Mouse (Mus musculus) embryonic facial prominence, embryonic 10.5 days (tissue): ENCODE measurements around the gene As3mt. TPM values are rescaled to one million over a fixed set of nuclear protein-coding genes. Genes with fewer than 3 reads are reported as not detected.

Experiments used
- DNase-seq: peaks from one replicate; pipeline ENCODE4 v3.0.0-alpha.2; 2017; ENCODE audit warnings: low spot score
- H3K27ac ChIP-seq: fragments of 300-500 bp; sonication (generic); replicated peaks from 2 replicates; pipeline ENCODE4 v1.5.1; 2016; ENCODE audit warnings: mild to moderate bottlenecking
- H3K27me3 ChIP-seq: fragments of 300-500 bp; sonication (generic); replicated peaks from 2 replicates; pipeline ENCODE4 v1.6.1; 2016; ENCODE audit warnings: low read depth, mild to moderate bottlenecking; ENCODE audit not compliant: poor library complexity, severe bottlenecking
- H3K36me3 ChIP-seq: fragments of 300-500 bp; sonication (generic); replicated peaks from 2 replicates; pipeline ENCODE4 v1.6.1; 2016; ENCODE audit warnings: mild to moderate bottlenecking, moderate library complexity
- H3K4me1 ChIP-seq: fragments of 300-500 bp; sonication (generic); 2 replicates; pipeline ENCODE4 v1.6.1; 2016
- H3K4me3 ChIP-seq: fragments of 300-500 bp; sonication (generic); 2 replicates; pipeline ENCODE4 v1.5.1; 2016; ENCODE audit warnings: mild to moderate bottlenecking, moderate library complexity
- H3K9me3 ChIP-seq: fragments of 300-500 bp; sonication (generic); 2 replicates; pipeline ENCODE4 v1.6.1; 2016; ENCODE audit warnings: mild to moderate bottlenecking
- WGBS: fragments of 180-500 bp; shearing (Covaris S2); methylation state at CpG from one replicate; pipeline ENCODE4 v1.1.7; 2016; 5-methylcytosine and 5-hydroxymethylcytosine counted together
- polyA plus RNA-seq: library from polyadenylated mRNA; unstranded; fragments of >200 nt; fragmentation: Nextera tagmentation; extraction: Ambion mirVana; gene quantifications from 2 replicates; pipeline ENCODE4 v1.2.1, GENCODE M21; 2016

The As3mt gene
- polyA plus RNA-seq, 1 experiment from 2014 or later = 31.8 TPM

DNA sequence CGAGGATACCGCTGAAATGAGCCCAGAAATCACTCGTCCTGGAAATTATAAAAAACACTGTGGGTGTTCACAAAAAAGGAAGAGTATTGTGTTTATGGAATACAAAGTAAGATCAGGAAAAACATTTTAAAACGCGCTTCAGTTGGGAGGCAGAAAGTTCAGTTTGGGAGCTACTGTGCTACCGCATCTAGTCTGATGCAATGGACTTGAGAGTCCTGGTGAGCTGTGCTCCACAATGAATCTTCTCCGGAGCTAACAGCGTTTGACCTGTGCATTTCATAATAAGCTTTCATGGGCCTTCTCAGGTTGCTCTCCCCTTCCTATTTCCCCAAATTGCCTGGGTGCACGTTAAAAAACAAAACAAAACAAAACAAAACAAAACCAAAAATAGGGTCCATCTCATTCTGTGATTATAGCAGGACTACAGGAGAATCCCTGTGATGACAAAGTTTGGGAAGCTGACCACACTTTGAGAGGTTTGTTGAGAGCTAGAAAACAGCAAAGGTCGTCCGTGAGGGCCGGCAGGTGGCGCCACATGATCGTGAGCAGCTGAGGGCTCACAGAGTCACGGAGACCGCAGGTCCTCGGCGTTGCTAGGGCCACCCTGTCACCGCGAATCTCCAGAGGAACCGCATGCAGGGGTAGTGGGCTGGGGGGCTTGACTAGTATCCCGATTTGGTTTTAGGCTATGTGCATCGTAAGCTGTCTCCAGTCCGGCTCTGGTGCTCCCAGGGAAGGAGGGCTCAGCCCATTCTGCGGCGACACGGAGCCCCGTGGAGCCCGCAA is 53.3 kb downstream of the As3mt start:
- Histone ChIP-seq H3K27me3 (peaks cover 43% of the 10 kb centered on the region), H3K36me3 (no peaks in the 10 kb centered on the region), H3K4me1 (peaks cover 31% of the 10 kb centered on the region), H3K27ac (peak overlapping the region; percentile 37; the same call in 1 of the 2 replicates), H3K9me3 (0 out of 2 replicates have a peak, but pooled peaks cover 2% of the 10 kb centered on the region), H3K4me3 (peak overlapping the region; percentile 88)
- peak; percentile 88 for DNase-seq
- 19% methylated on average over 29 of the region's 29 CpGs for WGBS

DNA sequence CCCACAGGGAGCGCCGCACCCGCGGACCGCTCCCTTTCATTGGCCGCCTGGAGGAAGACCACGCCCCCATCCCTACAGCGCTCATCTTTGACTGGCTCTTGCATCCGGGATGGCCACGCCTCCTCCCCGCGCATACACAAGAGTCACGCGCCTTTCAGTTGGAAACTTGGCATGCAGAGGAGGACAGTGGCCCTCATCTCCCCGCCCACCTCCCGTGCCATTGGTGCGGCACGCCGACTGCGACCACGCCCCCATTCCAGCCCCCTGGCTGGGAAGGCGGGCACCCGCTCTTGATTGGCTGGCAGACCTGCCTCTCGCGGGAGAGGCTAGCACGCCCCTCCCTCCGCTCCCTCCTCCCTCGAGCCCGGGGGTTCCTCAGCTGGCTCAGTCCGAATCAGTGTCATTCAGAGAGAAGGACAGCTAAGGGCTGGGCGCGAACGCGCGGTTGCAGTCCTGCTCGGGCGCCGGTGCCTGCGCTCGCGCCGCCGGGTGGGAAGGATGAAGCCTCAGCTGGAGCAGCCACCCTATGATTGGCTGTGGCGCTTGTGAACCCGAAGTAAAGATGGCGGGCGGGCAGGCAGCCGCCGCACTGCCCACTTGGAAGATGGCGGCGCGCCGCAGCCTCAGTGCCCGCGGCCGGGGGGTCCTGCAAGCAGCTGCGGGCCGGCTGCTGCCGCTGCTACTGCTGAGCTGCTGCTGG is 54.1 kb downstream of the As3mt start, which contains the start of gene Cnnm2:
TSS of gene Cnnm2 (plus strand) at position 350 of the 700 bp plus-strand sequence.
- WGBS = under 1% methylated on average over 59 of the region's 59 CpGs
- H3K36me3 ChIP-seq = no peaks in the 10 kb centered on the region
- H3K4me1 ChIP-seq = peaks cover 31% of the 10 kb centered on the region
- DNase-seq = peak; percentile 100
- peak within 1 kb of the TSS; percentile 88 for H3K4me3 ChIP-seq
- H3K27me3 ChIP-seq = peaks cover 43% of the 10 kb centered on the region
- H3K9me3 ChIP-seq = 0 out of 2 replicates have a peak, but pooled peaks cover 2% of the 10 kb centered on the region
- peak within 1 kb of the TSS; percentile 80 for H3K27ac ChIP-seq

DNA sequence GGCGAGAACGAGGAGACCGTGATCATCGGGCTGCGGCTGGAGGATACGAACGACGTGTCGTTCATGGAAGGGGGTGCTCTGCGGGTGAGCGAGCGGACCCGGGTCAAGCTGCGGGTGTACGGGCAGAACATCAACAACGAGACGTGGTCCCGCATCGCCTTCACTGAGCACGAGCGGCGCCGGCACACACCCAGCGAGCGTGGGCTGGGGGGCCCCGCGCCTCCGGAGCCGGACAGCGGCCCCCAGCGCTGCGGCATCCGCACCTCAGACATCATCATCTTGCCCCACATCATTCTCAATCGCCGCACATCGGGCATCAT is 54.7 kb downstream of the As3mt start:
- no peak for DNase-seq
- Histone ChIP-seq H3K27ac (peak overlapping the region; percentile 80), H3K9me3 (0 out of 2 replicates have a peak, but pooled peaks cover 2% of the 10 kb centered on the region), H3K4me3 (peak overlapping the region; percentile 88), H3K36me3 (no peaks in the 10 kb centered on the region), H3K4me1 (peaks cover 31% of the 10 kb centered on the region), H3K27me3 (peaks cover 43% of the 10 kb centered on the region)
- WGBS = under 1% methylated on average over 36 of the region's 36 CpGs

DNA sequence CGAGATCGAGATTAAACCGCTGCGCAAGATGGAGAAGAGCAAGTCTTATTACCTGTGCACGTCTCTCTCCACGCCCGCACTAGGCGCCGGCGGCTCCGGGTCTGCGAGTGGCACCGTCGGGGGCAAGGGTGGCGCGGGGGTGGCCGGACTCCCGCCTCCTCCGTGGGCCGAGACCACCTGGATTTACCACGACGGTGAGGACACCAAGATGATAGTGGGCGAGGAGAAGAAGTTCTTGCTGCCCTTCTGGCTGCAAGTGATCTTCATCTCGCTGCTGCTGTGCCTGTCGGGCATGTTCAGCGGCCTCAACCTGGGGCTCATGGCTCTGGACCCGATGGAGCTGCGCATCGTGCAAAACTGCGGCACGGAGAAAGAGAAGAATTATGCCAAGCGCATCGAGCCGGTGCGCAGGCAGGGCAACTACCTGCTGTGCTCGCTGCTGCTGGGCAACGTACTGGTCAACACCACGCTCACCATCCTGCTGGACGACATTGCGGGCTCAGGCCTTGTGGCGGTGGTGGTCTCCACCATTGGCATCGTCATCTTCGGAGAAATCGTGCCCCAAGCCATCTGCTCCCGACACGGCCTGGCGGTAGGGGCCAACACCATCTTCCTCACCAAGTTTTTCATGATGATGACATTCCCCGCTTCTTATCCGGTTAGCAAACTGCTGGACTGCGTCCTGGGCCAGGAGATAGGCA is 55.2 kb downstream of the As3mt start:
- H3K27ac ChIP-seq = peak overlapping the region; percentile 80
- peaks cover 31% of the 10 kb centered on the region for H3K4me1 ChIP-seq
- H3K36me3 ChIP-seq = no peaks in the 10 kb centered on the region
- 0 out of 2 replicates have a peak, but pooled peaks cover under 1% of the 10 kb centered on the region for H3K9me3 ChIP-seq
- peak overlapping the region; percentile 88 for H3K4me3 ChIP-seq
- WGBS = under 1% methylated on average over 50 of the region's 50 CpGs
- peaks cover 43% of the 10 kb centered on the region for H3K27me3 ChIP-seq
- peak; percentile 61 for DNase-seq

DNA sequence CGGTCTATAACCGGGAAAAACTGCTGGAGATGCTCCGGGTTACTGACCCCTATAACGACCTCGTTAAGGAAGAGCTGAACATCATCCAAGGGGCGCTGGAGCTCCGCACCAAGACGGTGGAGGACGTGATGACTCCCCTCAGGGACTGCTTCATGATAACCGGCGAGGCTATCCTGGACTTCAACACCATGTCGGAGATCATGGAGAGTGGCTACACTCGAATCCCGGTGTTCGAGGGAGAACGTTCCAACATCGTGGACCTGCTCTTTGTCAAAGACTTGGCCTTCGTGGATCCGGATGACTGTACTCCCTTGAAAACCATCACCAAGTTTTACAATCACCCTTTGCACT is 55.7 kb downstream of the As3mt start:
- no peaks in the 10 kb centered on the region for H3K36me3 ChIP-seq
- peaks cover 43% of the 10 kb centered on the region for H3K27me3 ChIP-seq
- H3K27ac ChIP-seq = no peak overlapping the region
- DNase-seq = no peak
- H3K4me1 ChIP-seq = peaks cover 31% of the 10 kb centered on the region
- peak overlapping the region; percentile 88 for H3K4me3 ChIP-seq
- WGBS = under 1% methylated on average over 19 of the region's 19 CpGs
- H3K9me3 ChIP-seq = no peaks in the 10 kb centered on the region

DNA sequence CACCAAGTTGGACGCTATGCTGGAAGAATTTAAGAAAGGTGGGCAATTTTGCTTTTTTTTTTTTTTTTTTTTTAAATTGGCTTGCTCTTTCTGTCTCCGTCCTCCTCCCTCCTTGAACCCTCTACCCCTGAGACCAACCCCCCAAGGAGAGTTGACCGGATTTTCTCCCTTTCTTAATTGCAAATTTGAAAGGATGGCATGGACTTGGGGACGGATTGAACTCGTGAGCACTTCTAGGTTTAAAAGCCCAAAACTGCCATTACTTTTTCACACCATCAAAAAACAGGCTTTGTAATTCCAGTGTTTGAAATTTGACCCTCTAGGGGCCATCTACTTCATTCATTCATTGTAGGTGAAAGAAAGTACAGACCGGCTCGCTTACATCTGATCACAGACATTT is 56.1 kb downstream of the As3mt start:
- Histone ChIP-seq H3K27ac (no peak overlapping the region), H3K4me3 (peak overlapping the region; percentile 88), H3K27me3 (peaks cover 43% of the 10 kb centered on the region), H3K9me3 (no peaks in the 10 kb centered on the region), H3K36me3 (no peaks in the 10 kb centered on the region), H3K4me1 (peaks cover 31% of the 10 kb centered on the region)
- no peak for DNase-seq
- 8% methylated on average over 7 of the region's 7 CpGs for WGBS

DNA sequence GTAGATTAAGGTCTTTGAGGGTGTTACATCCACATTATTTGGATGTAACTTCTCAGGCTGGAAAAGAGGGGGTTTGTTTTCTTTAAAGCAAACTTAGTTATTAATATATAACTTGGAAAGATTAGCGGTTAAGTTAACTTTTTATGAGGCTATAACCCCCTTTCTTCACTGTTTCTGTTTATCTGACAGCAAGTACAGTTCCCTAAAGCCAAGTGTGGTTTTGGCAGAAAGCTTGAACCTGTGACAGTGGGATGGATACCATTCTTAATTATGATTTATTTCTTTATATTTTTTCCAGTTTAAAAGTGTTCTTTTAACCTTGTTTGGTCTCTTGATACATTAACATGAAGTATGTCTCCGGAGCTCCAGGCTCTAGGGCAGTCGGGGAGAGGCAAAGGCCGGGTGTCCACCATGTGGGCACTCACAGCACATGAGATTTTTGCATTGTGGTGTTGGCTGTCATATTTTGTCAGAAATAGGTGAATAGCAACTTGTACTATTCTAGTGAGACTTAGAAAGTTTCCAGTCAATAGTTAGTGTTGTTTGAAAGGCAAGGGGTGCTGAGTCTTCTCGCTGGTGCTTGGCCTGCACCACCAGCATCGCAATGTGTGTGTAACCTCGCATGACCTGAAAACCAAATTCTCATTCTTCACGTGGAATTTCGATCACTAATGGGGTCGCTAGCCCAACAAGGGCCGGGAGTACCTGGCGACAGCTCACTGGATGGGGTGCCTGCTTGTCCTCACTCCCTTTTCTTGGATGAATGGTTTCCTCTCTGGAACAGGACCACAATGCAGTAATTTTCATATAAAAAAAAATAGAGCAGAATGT is 56.9 kb downstream of the As3mt start:
- Histone ChIP-seq H3K27ac (no peak overlapping the region), H3K36me3 (no peaks in the 10 kb centered on the region), H3K4me3 (peak overlapping the region; percentile 88; the same call in 1 of the 2 replicates), H3K27me3 (peaks cover 38% of the 10 kb centered on the region), H3K9me3 (no peaks in the 10 kb centered on the region), H3K4me1 (peaks cover 31% of the 10 kb centered on the region)
- DNase-seq = no peak
- 62% methylated on average over 12 of the region's 12 CpGs for WGBS

DNA sequence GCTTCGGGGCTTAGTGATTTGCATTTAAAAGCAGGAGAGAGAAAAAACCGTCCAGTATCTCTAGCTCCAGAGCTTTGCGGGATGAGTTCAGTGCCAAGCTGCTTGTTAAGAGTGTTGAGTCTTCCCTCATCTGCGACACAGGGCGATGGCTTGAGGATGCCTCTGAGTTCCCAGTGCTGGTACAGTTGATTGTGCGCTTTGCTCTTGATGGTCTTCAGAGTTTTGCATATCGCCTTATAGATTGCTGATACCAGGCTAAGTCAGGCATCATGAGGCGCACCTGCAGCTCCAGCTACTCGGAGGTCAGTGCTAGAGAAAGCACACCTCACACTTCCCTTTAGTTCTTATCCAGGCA is 57.5 kb downstream of the As3mt start:
- no peaks in the 10 kb centered on the region for H3K9me3 ChIP-seq
- H3K27me3 ChIP-seq = peaks cover 33% of the 10 kb centered on the region
- 73% methylated on average over 9 of the region's 9 CpGs for WGBS
- H3K4me1 ChIP-seq = peaks cover 31% of the 10 kb centered on the region
- H3K27ac ChIP-seq = no peak overlapping the region
- H3K36me3 ChIP-seq = no peaks in the 10 kb centered on the region
- peak overlapping the region; percentile 88; the same call in 1 of the 2 replicates for H3K4me3 ChIP-seq
- DNase-seq = no peak

DNA sequence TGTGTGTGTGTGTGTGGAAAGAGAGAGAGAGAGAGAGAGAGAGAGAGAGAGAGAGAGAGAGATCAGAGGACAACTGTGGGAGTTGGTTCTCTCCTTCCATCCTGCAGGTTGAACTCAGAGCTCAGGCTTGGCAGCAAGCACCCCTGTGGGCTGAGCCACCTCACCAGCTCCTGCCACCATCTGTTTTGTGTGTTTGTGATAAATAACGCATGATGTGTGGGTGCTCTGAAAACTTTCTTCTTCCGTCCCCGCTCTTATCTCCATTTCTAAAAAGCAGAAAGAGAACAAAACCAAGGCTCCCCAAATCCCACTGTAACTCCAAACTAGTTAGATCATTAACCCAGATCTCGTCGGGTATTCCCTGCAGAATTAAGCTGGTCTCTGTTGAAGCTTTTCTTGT is 58.9 kb downstream of the As3mt start:
- peaks cover 32% of the 10 kb centered on the region for H3K4me1 ChIP-seq
- H3K9me3 ChIP-seq = no peaks in the 10 kb centered on the region
- no peaks in the 10 kb centered on the region for H3K36me3 ChIP-seq
- H3K27ac ChIP-seq = no peak overlapping the region
- no peak overlapping the region for H3K4me3 ChIP-seq
- no peak for DNase-seq
- peaks cover 31% of the 10 kb centered on the region for H3K27me3 ChIP-seq
- WGBS = 79% methylated on average over 5 of the region's 5 CpGs

DNA sequence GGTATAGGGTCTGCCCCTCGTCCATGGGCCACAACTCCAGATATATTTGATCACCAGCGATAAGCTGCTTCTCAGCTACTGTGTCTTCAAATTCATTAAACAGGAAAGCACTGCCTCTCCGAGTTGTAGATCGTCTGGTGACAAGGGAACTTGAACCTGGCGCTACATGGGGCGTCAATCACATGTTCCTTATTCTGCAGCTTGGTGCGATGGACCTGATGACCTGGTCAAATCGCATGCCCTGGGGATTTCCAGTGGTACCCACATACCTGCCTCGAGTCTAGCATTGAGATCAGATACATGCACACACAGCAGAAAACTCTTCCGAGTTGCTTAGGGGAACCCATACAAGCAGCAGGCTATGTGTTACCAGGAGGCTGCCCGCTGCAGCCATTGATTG is 62.5 kb downstream of the As3mt start:
- no peak for DNase-seq
- H3K36me3 ChIP-seq = no peaks in the 10 kb centered on the region
- H3K4me3 ChIP-seq = no peak overlapping the region
- no peak overlapping the region for H3K27ac ChIP-seq
- peaks cover 24% of the 10 kb centered on the region for H3K4me1 ChIP-seq
- H3K9me3 ChIP-seq = no peaks in the 10 kb centered on the region
- H3K27me3 ChIP-seq = peaks cover 3% of the 10 kb centered on the region
- WGBS = 87% methylated on average over 11 of the region's 11 CpGs

DNA sequence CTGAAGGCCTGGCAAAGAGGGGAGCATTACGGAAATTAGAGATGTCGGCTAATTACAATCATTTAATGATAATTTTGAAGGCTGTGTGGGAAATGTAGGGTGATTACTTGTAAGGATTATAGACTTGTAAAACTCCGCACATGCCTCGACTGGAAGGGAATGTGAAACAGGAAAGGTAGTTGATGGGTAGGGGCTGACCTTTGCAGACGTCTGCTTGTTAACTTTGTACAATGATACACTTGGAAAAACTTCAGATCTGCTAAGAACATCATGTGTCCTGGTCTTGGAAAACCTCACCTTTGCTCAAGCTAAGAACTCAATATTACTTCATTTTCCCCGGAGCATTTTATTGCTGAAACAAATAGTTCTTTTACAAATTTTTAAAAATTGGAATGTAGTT is 64.5 kb downstream of the As3mt start:
- no peak for DNase-seq
- Histone ChIP-seq H3K27me3 (no peaks in the 10 kb centered on the region), H3K9me3 (no peaks in the 10 kb centered on the region), H3K27ac (no peak overlapping the region), H3K4me3 (no peak overlapping the region), H3K36me3 (no peaks in the 10 kb centered on the region), H3K4me1 (peaks cover 21% of the 10 kb centered on the region)
- 71% methylated on average over 6 of the region's 6 CpGs for WGBS

DNA sequence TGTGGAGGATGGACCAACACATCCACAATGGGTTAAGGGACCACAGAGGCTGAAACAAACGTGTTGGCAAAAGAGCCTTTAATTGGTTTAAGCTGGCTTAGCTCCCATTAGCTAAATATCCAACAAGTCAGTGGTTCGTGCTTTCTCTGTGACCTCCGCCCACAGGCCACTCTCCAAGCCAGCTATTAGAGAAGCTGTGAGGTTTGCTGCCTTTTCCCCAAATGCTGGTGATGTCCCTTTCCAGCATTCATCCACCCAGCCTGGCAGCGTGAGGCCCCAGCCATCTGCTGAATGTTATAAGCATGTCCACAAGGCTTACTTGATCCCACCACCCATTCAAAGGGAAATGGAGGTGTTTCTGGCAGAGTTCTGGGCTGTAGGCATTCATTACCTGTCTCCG is 69.1 kb downstream of the As3mt start:
- no peaks in the 10 kb centered on the region for H3K27me3 ChIP-seq
- H3K36me3 ChIP-seq = no peaks in the 10 kb centered on the region
- H3K27ac ChIP-seq = no peak overlapping the region
- WGBS = 43% methylated on average over 5 of the region's 5 CpGs
- H3K9me3 ChIP-seq = no peaks in the 10 kb centered on the region
- no peak for DNase-seq
- no peak overlapping the region for H3K4me3 ChIP-seq
- peaks cover 11% of the 10 kb centered on the region for H3K4me1 ChIP-seq
